ENCODE assay signal across 26 mouse cellular contexts in genomic region chr14:62627951-62628350, GRCm38 (mm10). TPM values are rescaled to one million over a fixed set of nuclear protein-coding genes. Genes with fewer than 3 reads are reported as not detected.
DNase-seq lines count a peak whose midpoint lies in the region; ATAC-seq lines count a peak whose summit lies in the region.
"Had no signal": no experiment of that assay in that cellular context is flagged by ENCODE, and none has a peak within 500 bp of the region (broad histone marks: within the 10 kb centered on the region; RNA-seq: fewer than 3 reads in every experiment).

No protein-coding gene starts in this region.

- no peak for ATAC-seq in cerebellum, adult (ENCODE audit: insufficient number of reproducible peaks, low FRiP score, low TSS enrichment)
- ATAC-seq: forebrain, embryonic 15.5 days; intestine, embryonic 16.5 days; midbrain, embryonic 16.5 days had no signal

- intact Hi-C loops in left cerebral cortex, postnatal 4 days (cut with DNase I): no loop called here

- peak; percentile 76 for DNase-seq in cerebellum, adult 11 months
- peak; percentile 46 for DNase-seq in left cerebral cortex, postnatal 4 days
- no peak for DNase-seq in left cerebral cortex, adult 9 months (ENCODE audit: low spot score in 2 of 2)
- DNase-seq in cerebellum, postnatal 10 days: peak; percentile 79 to 86
- DNase-seq in gastrocnemius, postnatal 10 days: no peak
- no peak for DNase-seq in gastrocnemius, postnatal 25 days
- DNase-seq: adrenal gland, adult 8-10 months; gastrocnemius, adult 2 months; kidney, adult 8-10 months; layer of hippocampus, postnatal 36 days; liver; lung, embryonic 14.5 days; lung, postnatal 14 days; right cerebral cortex, postnatal 25 days; thymus, postnatal 14 days had no signal

RNA-seq across cellular contexts. Expression of gene Serpine3, which starts 35.5 kb away (rescaled TPM):
- under 1 TPM in 1 of 2 experiments, not detected in 1; 0.28 TPM for total RNA-seq in left cerebral cortex, postnatal 4 days (2021)
- not detected for total RNA-seq in gastrocnemius, postnatal 10 days (2021)
- not detected for total RNA-seq in gastrocnemius, postnatal 25 days (2021)
- total RNA-seq: adrenal gland, adult 8-10 months; adrenal gland, postnatal 4 days; common myeloid progenitor, adult 5-6 weeks; ES-E14; gastrocnemius, adult 2 months; granulocyte monocyte progenitor cell, adult 5-6 weeks; heart, postnatal 25 days; left cerebral cortex, postnatal 10 days; neutrophil, adult 5-6 weeks had no signal

Comparison
In these comparisons a context has a peak if more than half of its experiments do, and no peak if none do; other contexts are left out.
1. DNase-seq: peak in cerebellum, adult 11 months (single experiment), left cerebral cortex, postnatal 4 days (single experiment) and cerebellum, postnatal 10 days (2 of 2); none in left cerebral cortex, adult 9 months (0 of 2), gastrocnemius, postnatal 10 days (single experiment) and gastrocnemius, postnatal 25 days (single experiment).